Mouse (Mus musculus): ENCODE data around the gene B4galnt3. TPM values are rescaled to one million over a fixed set of nuclear protein-coding genes. Genes with fewer than 3 reads are reported as not detected.

Gene B4galnt3
- total RNA-seq, 2 experiments from 2014 or later, result 0.26 to 0.58 TPM

- ATAC-seq (replicated peaks; ENCODE audit: low FRiP score, poor library complexity, severe bottlenecking), result no peak
These were observed 103.4 kb downstream of the B4galnt3 start for GRCm38 (mm10) chr6:120190912-120191311.

- no peak for ATAC-seq (replicated peaks; ENCODE audit: low FRiP score, poor library complexity, severe bottlenecking)
These were observed 104.0 kb downstream of the B4galnt3 start for GRCm38 (mm10) chr6:120190365-120190764.

- ATAC-seq (replicated peaks; ENCODE audit: low FRiP score, poor library complexity, severe bottlenecking), result no peak
These were observed 105.1 kb downstream of the B4galnt3 start for GRCm38 (mm10) chr6:120189287-120189686.

DNA sequence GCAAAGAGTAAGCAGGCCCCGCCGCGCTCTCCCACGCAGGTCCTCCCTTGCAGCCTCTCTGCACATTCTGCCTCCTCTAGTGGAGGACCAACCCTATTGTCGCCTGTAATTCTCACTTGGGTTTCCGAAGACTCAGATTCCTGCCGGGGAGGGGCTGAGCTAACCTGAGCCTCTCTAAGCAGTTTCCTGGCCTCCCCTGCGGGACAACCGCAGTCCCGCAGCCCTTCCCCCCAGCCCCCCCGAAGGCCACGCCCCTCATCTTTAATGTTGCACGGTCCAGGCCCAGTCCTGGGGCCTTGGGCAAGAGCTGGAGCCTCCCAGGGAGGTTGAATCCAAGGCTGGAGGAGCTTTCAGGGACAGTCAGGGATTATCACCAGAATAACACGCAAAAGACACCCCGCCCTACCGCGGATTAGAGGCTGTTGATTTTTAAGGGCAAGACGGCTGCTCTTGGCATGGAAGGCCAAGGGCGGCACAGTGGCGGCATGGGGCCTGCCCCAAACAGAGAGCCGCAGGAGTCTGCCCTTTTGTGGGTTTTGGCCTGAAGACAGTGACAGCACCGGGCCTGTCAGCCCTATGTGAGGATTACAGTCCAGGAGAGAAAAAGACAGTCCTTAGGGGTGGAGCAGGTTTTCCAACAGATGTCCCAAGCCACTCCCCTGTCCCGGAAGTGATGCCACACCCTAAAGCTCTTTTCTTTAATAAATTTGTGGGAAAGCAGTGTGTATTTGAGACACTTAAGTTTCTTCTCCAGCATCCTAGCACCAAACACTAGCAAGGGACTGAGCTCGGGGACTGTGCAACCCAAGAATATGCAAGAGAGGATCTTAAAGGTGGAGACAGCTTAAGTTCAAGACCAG, 105.8 kb downstream of the B4galnt3 start:
- ATAC-seq (replicated peaks; ENCODE audit: low FRiP score, poor library complexity, severe bottlenecking), result peak; percentile 58

DNA sequence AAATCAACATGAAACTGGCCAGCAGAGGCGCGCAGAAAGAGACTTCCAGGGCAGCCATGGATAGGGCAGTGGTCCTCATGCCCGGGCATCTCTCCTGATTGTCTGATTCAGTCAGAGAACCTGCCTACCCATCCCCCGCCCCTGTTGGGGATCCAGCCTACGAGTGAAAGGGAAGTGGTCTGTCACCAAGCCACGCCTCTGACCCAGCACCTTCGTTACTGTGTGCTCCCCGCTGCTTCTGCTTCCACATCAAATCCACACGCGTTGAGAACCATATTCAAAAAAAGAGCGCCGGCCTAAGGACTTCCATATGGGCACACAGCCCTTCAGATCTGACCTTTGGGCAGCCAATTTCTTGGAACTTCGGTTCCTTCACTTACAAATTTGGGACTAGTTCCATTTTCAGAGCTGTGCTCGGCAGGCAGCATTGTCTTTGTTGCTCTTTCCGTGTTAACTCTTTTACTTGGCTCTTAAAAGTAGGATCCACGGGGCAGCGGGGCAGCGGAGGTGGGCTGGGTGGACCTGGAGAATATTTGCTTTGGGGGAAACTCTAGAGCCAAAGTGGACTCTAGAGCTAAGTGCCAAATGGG, 106.7 kb downstream of the B4galnt3 start:
- ATAC-seq (replicated peaks; ENCODE audit: low FRiP score, poor library complexity, severe bottlenecking), result 0 out of 2 replicates have a peak, but pooled peaks have one; percentile 14

GRCm38 (mm10) chr6:120186594-120186993, 107.8 kb downstream of the B4galnt3 start:
- no peak for ATAC-seq (replicated peaks; ENCODE audit: low FRiP score, poor library complexity, severe bottlenecking)

GRCm38 (mm10) chr6:120185756-120186155, 108.6 kb downstream of the B4galnt3 start:
- ATAC-seq (replicated peaks; ENCODE audit: low FRiP score, poor library complexity, severe bottlenecking), result no peak

DNA sequence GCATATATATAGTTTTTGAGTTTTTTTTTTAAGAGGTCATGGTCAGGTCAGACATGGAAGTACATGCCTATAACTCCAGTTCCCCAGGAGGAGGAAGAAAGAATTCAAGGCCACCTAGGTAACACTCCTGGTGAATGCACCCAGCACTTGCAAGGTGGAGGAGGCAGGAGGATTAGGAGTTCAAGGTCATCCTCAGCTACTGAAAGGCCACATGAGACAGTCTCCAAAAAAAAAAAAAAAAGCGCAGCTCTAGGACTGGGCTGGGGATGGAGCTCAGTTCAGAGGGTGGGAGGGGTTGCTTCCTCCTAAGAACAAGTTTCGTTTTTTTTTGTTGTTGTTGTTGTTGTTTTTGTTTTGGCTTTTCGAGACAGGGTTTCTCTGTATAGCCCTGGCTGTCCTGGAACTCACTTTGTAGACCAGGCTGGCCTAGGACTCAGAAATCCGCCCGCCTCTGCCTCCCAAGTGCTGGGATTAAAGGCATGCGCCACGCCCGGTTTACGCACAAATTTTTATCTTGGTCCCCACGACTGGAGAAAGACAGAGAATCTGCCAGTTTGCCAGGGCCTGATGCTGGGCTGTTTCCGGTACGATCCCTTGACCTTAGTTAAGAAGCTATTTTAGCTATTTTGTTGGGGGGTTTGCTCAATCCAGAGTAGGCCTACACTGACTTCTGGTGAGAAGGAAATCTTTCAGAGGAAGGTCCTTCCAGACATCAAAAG, 109.2 kb downstream of the B4galnt3 start:
- no peak for ATAC-seq (replicated peaks; ENCODE audit: low FRiP score, poor library complexity, severe bottlenecking)

- no peak for ATAC-seq (replicated peaks; ENCODE audit: low FRiP score, poor library complexity, severe bottlenecking)
These were observed 110.6 kb downstream of the B4galnt3 start for GRCm38 (mm10) chr6:120183771-120184170.

DNA sequence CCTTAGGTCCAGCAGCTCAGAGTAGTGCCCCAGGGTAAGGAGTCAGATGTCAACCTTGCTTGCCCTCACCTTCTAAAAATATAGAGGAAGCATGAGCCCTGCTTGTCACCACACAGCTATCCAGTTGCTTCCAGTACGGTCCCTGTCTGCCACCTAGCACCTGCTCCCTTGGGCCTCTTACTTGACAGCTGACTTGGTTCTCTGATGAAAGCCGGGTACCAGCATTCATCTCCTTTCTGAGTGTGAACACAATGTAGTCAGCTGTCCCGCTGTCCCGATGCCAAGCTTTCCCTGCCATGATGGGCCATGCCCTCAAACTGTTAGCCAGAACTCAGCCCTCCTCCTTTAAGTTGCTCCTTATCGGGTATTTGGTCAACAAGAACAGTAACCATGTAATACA, 112.2 kb downstream of the B4galnt3 start:
- no peak for ATAC-seq (replicated peaks; ENCODE audit: low FRiP score, poor library complexity, severe bottlenecking)

GRCm38 (mm10) chr6:120180492-120180891, 113.9 kb downstream of the B4galnt3 start:
- no peak for ATAC-seq (replicated peaks; ENCODE audit: low FRiP score, poor library complexity, severe bottlenecking)

- ATAC-seq (replicated peaks; ENCODE audit: low FRiP score, poor library complexity, severe bottlenecking), result no peak
These were observed 114.6 kb downstream of the B4galnt3 start for GRCm38 (mm10) chr6:120179756-120180206.

DNA sequence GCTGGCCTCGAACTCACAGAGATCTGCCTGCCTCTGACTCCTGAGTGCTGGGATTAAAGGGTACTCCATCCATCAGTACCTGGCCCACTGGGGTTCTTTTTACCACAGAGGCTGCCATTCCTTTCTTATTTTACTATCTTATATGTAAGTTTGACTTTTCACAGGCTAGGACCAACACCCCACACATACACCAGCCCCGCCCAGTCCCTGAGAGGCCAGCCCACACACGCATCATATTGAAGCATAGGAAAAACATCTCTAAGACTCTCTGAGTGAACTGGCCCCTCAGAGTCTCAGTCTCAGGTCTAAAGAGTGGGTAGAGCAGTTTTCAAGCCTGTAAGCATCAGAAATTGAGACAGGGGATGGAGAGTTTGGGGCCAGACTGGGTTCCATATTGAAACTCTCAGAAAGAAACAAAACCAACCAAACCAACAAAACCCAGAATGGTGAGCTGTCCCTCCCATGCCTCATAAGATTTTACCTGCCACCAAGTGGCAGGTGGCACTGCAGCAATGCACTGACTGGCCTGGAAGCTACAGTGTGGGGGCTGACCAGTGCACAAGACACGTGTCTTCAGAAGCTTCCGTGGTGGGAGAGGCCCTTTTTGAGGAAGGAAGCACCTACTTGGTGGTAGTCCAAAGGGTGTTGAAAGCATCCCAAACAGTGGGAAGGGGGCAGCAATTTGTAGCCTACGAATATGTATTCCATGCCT, 115.2 kb downstream of the B4galnt3 start:
- ATAC-seq (replicated peaks; ENCODE audit: low FRiP score, poor library complexity, severe bottlenecking), result peak; percentile 43

GRCm38 (mm10) chr6:120175650-120176049, 118.7 kb downstream of the B4galnt3 start:
- ATAC-seq (replicated peaks; ENCODE audit: low FRiP score, poor library complexity, severe bottlenecking), result peak; percentile 29

DNA sequence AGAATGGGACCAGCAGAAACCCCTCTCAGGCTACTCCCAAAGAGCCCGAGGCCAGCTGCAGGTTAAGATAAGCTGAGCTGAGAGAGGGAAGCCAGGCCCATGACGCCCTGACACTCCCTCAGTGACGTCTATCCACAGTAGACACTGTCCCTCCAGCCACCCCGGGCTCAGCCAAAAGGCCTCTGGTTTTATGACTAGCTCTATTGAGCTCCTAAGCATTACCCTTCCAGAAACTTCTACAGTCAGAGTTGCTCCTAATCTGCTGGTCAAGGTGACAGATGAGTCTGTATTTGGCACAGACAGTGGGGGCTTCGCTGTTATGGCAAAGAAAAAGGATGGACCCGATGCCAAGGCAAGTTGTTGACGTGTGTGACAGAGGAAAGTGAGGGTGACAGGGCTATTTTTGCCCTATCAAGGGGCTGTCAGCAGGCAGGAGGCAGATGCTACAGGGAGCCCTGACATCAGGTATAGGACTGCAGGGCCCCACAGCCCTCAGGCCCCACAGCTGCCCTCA, 119.7 kb downstream of the B4galnt3 start:
- ATAC-seq (replicated peaks; ENCODE audit: low FRiP score, poor library complexity, severe bottlenecking), result peak; percentile 86

DNA sequence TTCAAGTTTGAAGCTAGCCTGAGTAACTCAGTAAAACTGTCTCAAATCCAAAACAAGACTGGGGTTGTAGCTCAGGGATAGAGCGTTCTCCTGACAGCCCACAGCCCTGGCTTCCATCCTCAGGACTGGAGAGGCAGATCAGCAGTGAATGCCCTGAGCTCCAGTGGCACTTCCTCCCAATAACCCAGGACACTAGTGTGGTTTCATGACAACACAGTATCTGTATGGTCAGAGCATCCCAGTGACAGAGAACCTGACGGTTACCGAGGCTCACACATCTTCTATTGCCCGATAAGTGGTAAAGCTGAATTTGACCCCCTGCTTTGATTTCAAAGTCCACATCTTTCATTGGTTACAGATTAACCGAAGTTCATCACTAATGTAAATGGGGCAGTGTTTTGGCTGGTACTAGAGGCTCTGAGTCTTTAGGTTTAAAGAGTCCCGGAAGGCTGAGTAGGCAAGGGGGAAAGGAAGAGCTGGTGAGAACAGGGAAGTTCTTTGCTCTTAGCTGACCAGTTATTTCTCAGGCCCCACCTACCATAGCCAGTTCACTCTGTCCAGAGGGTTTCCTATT, 120.2 kb downstream of the B4galnt3 start:
- peak; percentile 59 for ATAC-seq (replicated peaks; ENCODE audit: low FRiP score, poor library complexity, severe bottlenecking)

DNA sequence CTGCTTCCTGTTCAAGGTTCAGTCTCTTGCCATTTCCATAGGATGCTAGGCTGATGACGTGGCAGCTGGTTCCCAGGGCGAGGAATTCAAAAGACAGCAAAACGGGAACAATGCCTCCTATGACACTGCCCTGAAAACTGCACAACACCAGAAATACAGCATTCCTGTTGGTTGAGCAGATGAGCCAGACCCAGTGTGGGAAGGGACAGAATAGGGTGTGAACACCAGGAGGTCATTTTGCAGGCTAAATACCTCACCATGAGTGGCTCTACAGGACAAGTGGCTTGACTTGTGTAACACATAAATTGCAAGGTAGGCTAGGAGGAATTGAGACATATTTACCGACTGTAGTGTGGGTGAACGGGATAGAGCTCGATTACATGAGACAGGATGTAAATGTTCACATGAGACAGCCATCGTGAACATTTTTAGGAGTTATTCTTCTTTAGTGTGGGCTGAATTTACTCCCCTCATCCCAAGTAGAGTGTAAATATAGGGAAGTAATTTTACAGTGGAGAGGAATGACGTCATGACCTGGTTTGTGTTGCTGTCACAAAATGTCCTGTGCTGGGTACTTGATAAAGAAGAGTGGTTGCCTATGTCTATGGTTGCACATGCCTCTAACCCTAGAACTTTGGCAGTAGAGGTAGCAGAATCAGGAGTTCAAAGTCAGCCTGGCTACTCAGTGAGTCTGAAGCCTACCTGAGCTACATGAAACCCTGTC, 121.9 kb downstream of the B4galnt3 start:
- no peak for ATAC-seq (replicated peaks; ENCODE audit: low FRiP score, poor library complexity, severe bottlenecking)

- no peak for ATAC-seq (replicated peaks; ENCODE audit: low FRiP score, poor library complexity, severe bottlenecking)
These were observed 126.8 kb downstream of the B4galnt3 start for GRCm38 (mm10) chr6:120167574-120167973.

- no peak for ATAC-seq (replicated peaks; ENCODE audit: low FRiP score, poor library complexity, severe bottlenecking)
These were observed 129.6 kb downstream of the B4galnt3 start for GRCm38 (mm10) chr6:120164765-120165164.
